Mouse (Mus musculus) embryonic facial prominence, embryonic 10.5 days (tissue): ENCODE results near the gene Cd101. TPM values are rescaled to one million over a fixed set of nuclear protein-coding genes. Genes with fewer than 3 reads are reported as not detected.

Experiments used
- DNase-seq: peaks from one replicate; pipeline ENCODE4 v3.0.0-alpha.2; 2017; ENCODE audit warnings: low spot score
- H3K27ac ChIP-seq: fragments of 300-500 bp; sonication (generic); replicated peaks from 2 replicates; pipeline ENCODE4 v1.5.1; 2016; ENCODE audit warnings: mild to moderate bottlenecking
- H3K27me3 ChIP-seq: fragments of 300-500 bp; sonication (generic); replicated peaks from 2 replicates; pipeline ENCODE4 v1.6.1; 2016; ENCODE audit warnings: low read depth, mild to moderate bottlenecking; ENCODE audit not compliant: poor library complexity, severe bottlenecking
- H3K36me3 ChIP-seq: fragments of 300-500 bp; sonication (generic); replicated peaks from 2 replicates; pipeline ENCODE4 v1.6.1; 2016; ENCODE audit warnings: mild to moderate bottlenecking, moderate library complexity
- H3K4me1 ChIP-seq: fragments of 300-500 bp; sonication (generic); 2 replicates; pipeline ENCODE4 v1.6.1; 2016
- H3K4me3 ChIP-seq: fragments of 300-500 bp; sonication (generic); 2 replicates; pipeline ENCODE4 v1.5.1; 2016; ENCODE audit warnings: mild to moderate bottlenecking, moderate library complexity
- H3K9me3 ChIP-seq: fragments of 300-500 bp; sonication (generic); 2 replicates; pipeline ENCODE4 v1.6.1; 2016; ENCODE audit warnings: mild to moderate bottlenecking
- WGBS: fragments of 180-500 bp; shearing (Covaris S2); methylation state at CpG from one replicate; pipeline ENCODE4 v1.1.7; 2016; 5-methylcytosine and 5-hydroxymethylcytosine counted together
- polyA plus RNA-seq: library from polyadenylated mRNA; unstranded; fragments of >200 nt; fragmentation: Nextera tagmentation; extraction: Ambion mirVana; gene quantifications from 2 replicates; pipeline ENCODE4 v1.2.1, GENCODE M21; 2016

The Cd101 gene
- polyA plus RNA-seq, 1 experiment from 2014 or later = not detected

- no peak overlapping the region for H3K4me3 ChIP-seq
- 74% methylated on average over 15 of the region's 15 CpGs for WGBS
- H3K36me3 ChIP-seq = no peaks in the 10 kb centered on the region
- no peak overlapping the region for H3K27ac ChIP-seq
- DNase-seq = no peak
- H3K4me1 ChIP-seq = peaks cover 17% of the 10 kb centered on the region
- H3K9me3 ChIP-seq = no peaks in the 10 kb centered on the region
- no peaks in the 10 kb centered on the region for H3K27me3 ChIP-seq
These were observed 35.6 kb downstream of the Cd101 start for GRCm38 (mm10) chr3:100993718-100994117.

GRCm38 (mm10) chr3:100993158-100993557 lies 36.2 kb downstream of the Cd101 start:
- H3K36me3 ChIP-seq = no peaks in the 10 kb centered on the region
- peaks cover 17% of the 10 kb centered on the region for H3K4me1 ChIP-seq
- H3K27me3 ChIP-seq = no peaks in the 10 kb centered on the region
- no peaks in the 10 kb centered on the region for H3K9me3 ChIP-seq
- no peak for DNase-seq
- no peak overlapping the region for H3K4me3 ChIP-seq
- WGBS = 80% methylated on average over 7 of the region's 7 CpGs
- H3K27ac ChIP-seq = no peak overlapping the region

DNA sequence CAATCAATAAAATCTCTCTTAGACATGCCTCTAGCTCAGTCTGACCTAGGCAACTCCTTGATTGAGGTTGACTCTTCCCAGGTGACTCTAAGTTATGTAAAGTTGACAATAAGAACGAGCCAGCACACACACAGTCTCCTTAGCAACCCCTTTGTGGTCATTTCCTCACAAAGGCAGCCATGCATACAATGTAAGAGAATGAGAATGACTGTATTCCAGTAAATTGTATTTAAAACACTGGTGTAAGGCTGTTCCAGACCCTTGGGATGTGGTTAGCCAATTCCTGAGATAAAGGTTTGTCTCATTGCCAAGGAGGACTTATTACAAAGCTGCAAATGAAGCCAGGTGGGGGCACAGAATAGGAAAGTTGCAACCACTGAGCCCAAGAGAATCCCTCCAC lies 39.1 kb downstream of the Cd101 start:
- no peak overlapping the region for H3K4me3 ChIP-seq
- no peaks in the 10 kb centered on the region for H3K36me3 ChIP-seq
- no peaks in the 10 kb centered on the region for H3K27me3 ChIP-seq
- no peak overlapping the region for H3K27ac ChIP-seq
- no peaks in the 10 kb centered on the region for H3K9me3 ChIP-seq
- 78% methylated on average over 1 of the region's 1 CpGs for WGBS
- H3K4me1 ChIP-seq = peaks cover 17% of the 10 kb centered on the region
- DNase-seq = no peak

GRCm38 (mm10) chr3:100989417-100989816 lies 39.9 kb downstream of the Cd101 start:
- no peaks in the 10 kb centered on the region for H3K36me3 ChIP-seq
- no peaks in the 10 kb centered on the region for H3K27me3 ChIP-seq
- H3K4me1 ChIP-seq = peaks cover 13% of the 10 kb centered on the region
- WGBS = 73% methylated on average over 12 of the region's 12 CpGs
- H3K9me3 ChIP-seq = no peaks in the 10 kb centered on the region
- no peak overlapping the region for H3K4me3 ChIP-seq
- no peak overlapping the region; the same call in 1 of the 2 replicates for H3K27ac ChIP-seq
- DNase-seq = no peak

GRCm38 (mm10) chr3:100979290-100979689 lies 50.1 kb downstream of the Cd101 start:
- DNase-seq = no peak
- Histone ChIP-seq H3K36me3 (no peaks in the 10 kb centered on the region), H3K27me3 (peaks cover 7% of the 10 kb centered on the region; the same call in 1 of the 2 replicates), H3K27ac (no peak overlapping the region), H3K4me3 (no peak overlapping the region), H3K9me3 (no peaks in the 10 kb centered on the region), H3K4me1 (0 out of 2 replicates have a peak, but pooled peaks cover 11% of the 10 kb centered on the region)
- 79% methylated on average over 8 of the region's 8 CpGs for WGBS

- DNase-seq = no peak
- H3K4me3 ChIP-seq = no peak overlapping the region
- peaks cover 9% of the 10 kb centered on the region for H3K4me1 ChIP-seq
- no peaks in the 10 kb centered on the region for H3K9me3 ChIP-seq
- no peak overlapping the region for H3K27ac ChIP-seq
- WGBS = 9% methylated on average over 1 of the region's 1 CpGs
- no peaks in the 10 kb centered on the region for H3K27me3 ChIP-seq
- H3K36me3 ChIP-seq = no peaks in the 10 kb centered on the region
These were observed 55.5 kb downstream of the Cd101 start for GRCm38 (mm10) chr3:100973906-100974305.

DNA sequence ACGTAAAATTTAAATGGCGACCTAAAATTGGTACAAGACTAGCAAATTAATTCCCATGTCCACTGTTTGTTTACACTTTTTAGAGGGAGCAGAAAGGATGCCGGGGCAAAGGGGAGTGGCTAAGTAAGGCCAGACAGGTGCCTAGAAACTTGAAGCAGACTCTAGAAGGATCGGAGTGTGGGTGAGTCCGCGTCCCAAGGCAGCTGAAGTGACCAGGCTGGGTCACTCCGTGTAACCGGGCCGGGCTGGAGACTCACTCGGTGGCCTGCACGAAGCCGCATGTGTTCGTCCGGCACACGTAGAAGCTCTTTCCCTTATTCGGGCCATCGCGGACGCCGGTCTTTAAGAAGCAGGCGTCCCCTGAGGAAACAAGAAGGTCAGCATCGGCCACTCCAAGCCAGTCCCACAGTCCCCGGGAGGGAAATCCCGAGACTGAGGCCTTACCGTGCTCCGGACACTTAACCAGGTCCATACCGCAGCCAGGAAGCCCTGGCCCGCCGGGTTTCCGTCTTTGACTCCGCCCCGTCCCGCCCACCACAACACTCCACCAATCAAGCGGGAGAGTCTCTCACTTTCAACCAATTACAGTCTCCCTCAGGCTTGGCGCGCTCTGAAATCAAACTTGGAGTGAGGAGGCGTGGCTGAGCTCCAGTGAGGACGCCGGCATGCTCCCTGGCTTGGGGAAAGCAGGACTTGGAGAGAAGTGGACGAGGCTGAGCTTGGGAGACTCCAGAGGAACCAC lies 60.0 kb downstream of the Cd101 start, which contains the start of gene Ttf2:
Ttf2 (minus strand) TSS at position 488 of the 742 bp plus-strand sequence.
- peaks cover 13% of the 10 kb centered on the region for H3K4me1 ChIP-seq
- peaks cover 22% of the 10 kb centered on the region for H3K36me3 ChIP-seq
- H3K9me3 ChIP-seq = no peaks in the 10 kb centered on the region
- WGBS = under 1% methylated on average over 40 of the region's 40 CpGs
- H3K27me3 ChIP-seq = no peaks in the 10 kb centered on the region
- DNase-seq = peak; percentile 96
- H3K4me3 ChIP-seq = peak within 1 kb of the TSS; percentile 80
- H3K27ac ChIP-seq = peak within 1 kb of the TSS; percentile 88

- Histone ChIP-seq H3K4me3 (no peak overlapping the region), H3K36me3 (peaks cover 74% of the 10 kb centered on the region), H3K9me3 (no peaks in the 10 kb centered on the region), H3K27me3 (no peaks in the 10 kb centered on the region), H3K4me1 (peaks cover 5% of the 10 kb centered on the region), H3K27ac (no peak overlapping the region)
- WGBS = 85% methylated on average over 14 of the region's 14 CpGs
- peak; percentile 38 for DNase-seq
These were observed 65.4 kb downstream of the Cd101 start for GRCm38 (mm10) chr3:100963849-100964542.

- H3K36me3 ChIP-seq = peaks cover 93% of the 10 kb centered on the region
- H3K27ac ChIP-seq = no peak overlapping the region
- no peak for DNase-seq
- H3K27me3 ChIP-seq = no peaks in the 10 kb centered on the region
- 89% methylated on average over 7 of the region's 7 CpGs for WGBS
- H3K4me1 ChIP-seq = no peaks in the 10 kb centered on the region
- no peaks in the 10 kb centered on the region for H3K9me3 ChIP-seq
- H3K4me3 ChIP-seq = no peak overlapping the region
These were observed 67.9 kb downstream of the Cd101 start for GRCm38 (mm10) chr3:100961501-100961900.

DNA sequence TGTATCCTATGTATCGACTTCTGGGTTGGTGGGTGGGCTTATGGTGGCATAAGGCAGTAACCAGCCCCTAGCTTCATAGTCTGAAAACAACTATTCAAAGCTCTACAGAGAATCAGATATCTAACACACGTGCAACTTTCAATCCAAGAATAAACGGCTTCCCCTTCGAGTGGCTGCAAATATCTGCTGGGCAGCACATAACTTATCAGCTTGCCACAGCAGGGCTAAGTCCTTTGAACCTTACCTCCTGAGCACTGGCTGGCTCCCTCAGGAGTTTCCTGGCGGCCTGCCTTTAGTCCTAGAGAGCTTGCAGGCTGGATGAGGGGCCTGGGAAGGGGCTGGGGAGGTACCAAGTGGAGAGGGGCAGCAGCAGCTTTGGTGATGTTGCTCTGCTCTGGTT lies 68.3 kb downstream of the Cd101 start:
- Histone ChIP-seq H3K27ac (no peak overlapping the region), H3K27me3 (no peaks in the 10 kb centered on the region), H3K4me3 (no peak overlapping the region), H3K36me3 (peaks cover 98% of the 10 kb centered on the region), H3K4me1 (no peaks in the 10 kb centered on the region), H3K9me3 (no peaks in the 10 kb centered on the region)
- no peak for DNase-seq
- WGBS = 85% methylated on average over 5 of the region's 5 CpGs

DNA sequence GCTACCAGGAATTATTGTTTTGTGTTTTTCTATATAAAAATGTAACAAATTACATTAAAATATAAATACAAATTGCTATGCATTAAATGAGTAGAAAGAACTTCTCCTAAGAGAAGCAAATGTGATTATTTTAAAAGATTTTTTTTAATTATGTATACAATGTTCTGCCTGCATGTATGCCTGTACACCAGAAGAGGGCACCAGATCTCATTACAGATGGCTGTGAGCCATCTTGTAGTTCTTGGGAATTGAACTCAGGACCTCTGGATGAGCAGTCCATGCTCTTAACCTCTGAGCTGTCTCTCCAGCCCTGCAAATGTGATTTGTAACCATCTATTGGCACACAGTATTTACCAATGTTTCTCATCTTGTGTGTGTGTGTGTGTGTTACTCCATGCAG lies 74.7 kb downstream of the Cd101 start:
- Histone ChIP-seq H3K9me3 (no peaks in the 10 kb centered on the region), H3K4me1 (no peaks in the 10 kb centered on the region), H3K4me3 (no peak overlapping the region), H3K27me3 (no peaks in the 10 kb centered on the region), H3K36me3 (peaks cover 100% of the 10 kb centered on the region), H3K27ac (no peak overlapping the region)
- no peak for DNase-seq

GRCm38 (mm10) chr3:100951531-100951930 lies 77.8 kb downstream of the Cd101 start:
- no peak overlapping the region for H3K4me3 ChIP-seq
- no peaks in the 10 kb centered on the region for H3K4me1 ChIP-seq
- WGBS = 92% methylated on average over 4 of the region's 4 CpGs
- H3K36me3 ChIP-seq = peaks cover 100% of the 10 kb centered on the region
- DNase-seq = no peak
- H3K27me3 ChIP-seq = no peaks in the 10 kb centered on the region
- no peak overlapping the region for H3K27ac ChIP-seq
- H3K9me3 ChIP-seq = no peaks in the 10 kb centered on the region

DNA sequence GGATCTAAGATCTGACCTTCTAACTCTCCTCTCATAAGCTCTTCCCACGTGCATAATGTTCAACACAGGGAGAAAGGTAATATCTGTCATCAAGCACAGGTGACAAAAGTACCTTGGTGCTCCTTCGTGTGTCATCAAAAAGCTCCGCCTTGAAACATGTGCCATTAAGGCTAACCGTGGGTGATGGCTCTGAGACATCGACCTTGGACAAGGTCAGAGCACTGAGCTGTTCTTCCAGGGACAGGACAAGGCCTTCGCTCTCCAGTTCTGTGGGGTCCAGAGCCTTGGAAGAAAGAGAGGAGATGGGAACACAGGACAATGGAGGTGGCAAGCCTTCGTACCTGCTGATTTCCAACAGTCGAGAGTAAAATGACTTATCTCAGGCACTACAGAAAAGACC lies 82.1 kb downstream of the Cd101 start:
- H3K27me3 ChIP-seq = no peaks in the 10 kb centered on the region
- DNase-seq = no peak
- H3K27ac ChIP-seq = no peak overlapping the region
- H3K36me3 ChIP-seq = peaks cover 100% of the 10 kb centered on the region
- H3K4me3 ChIP-seq = no peak overlapping the region
- no peaks in the 10 kb centered on the region for H3K4me1 ChIP-seq
- H3K9me3 ChIP-seq = no peaks in the 10 kb centered on the region
- WGBS = 94% methylated on average over 8 of the region's 8 CpGs
